ENCODE assay signal across 19 mouse cellular contexts in the genomic region with DNA sequence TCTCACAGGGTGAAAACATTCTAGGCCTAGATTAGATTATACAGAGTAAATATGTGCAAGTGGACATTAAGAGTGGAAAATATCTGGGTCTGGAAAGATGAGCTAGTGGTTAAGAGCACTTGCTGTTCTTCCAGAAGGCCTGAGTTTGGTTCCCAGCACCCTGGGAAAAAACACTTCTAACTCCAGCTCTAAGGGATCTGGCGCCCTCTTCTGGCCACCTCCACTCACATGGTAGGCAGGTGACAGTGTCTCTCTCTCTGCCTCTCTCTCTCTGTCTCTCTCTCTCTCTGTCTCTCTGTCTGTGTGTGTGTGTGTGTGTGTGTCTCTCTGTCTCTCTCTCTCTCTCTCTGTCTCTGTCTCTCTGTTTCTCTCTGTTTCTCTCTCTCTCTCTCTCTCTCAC. TPM values are rescaled to one million over a fixed set of nuclear protein-coding genes. Genes with fewer than 3 reads are reported as not detected.
A peak's percentile ranks its signal among the peaks of the same experiment; 100 is the strongest.
DNase-seq lines count a peak whose midpoint lies in the region; ATAC-seq and TF ChIP-seq lines count a peak whose summit lies in the region.
"Had no signal": no experiment of that assay in that cellular context is flagged by ENCODE, and none has a peak within 500 bp of the region (broad histone marks: within the 10 kb centered on the region; RNA-seq: fewer than 3 reads in every experiment).

No protein-coding gene starts in this region.

- H3K4me1 ChIP-seq in ES-E14 (ENCODE audit: control insufficient read depth in 2 of 2, insufficient read depth in 2 of 2, low read length in 2 of 2, poor library complexity in 1 of 2), result peaks cover 0 to 2% of the 10 kb centered on the region in 2 experiments; a peak in 1 of 4 replicates
- H3K4me1 ChIP-seq in forebrain, embryonic 11.5 days (replicated peaks; ENCODE audit: control insufficient read depth, insufficient read depth, low read length), result peaks cover 2% of the 10 kb centered on the region; the same call in 1 of the 2 replicates

- H3K27ac ChIP-seq in ES-E14 (ENCODE audit: insufficient read depth, low read depth, low read length, poor library complexity, severe bottlenecking), result no peak overlapping the region
- no peak overlapping the region for H3K27ac ChIP-seq in forebrain, embryonic 11.5 days (ENCODE audit: low read depth, low read length)
- H3K27ac ChIP-seq: heart, embryonic 13.5 days; hindbrain, embryonic 13.5 days; midbrain, embryonic 15.5 days; neural tube, embryonic 12.5 days had no signal

- H3K36me3 ChIP-seq in ES-E14 (ENCODE audit: control insufficient read depth, insufficient read depth, low read length, poor library complexity, severe bottlenecking), result no peaks in the 10 kb centered on the region
- no peaks in the 10 kb centered on the region for H3K36me3 ChIP-seq in splenic B cell, adult 2 months (ENCODE audit: control insufficient read depth, insufficient read depth, low read length, poor library complexity, severe bottlenecking)
- H3K36me3 ChIP-seq in forebrain, embryonic 11.5 days (ENCODE audit: control insufficient read depth, insufficient read depth, low read length), result no peaks in the 10 kb centered on the region
- H3K36me3 ChIP-seq: hindbrain, embryonic 13.5 days; midbrain, embryonic 15.5 days; neural tube, embryonic 12.5 days had no signal

- no peak for ATAC-seq in forebrain, embryonic 11.5 days (replicated peaks; ENCODE audit: low FRiP score)
- ATAC-seq: forebrain, embryonic 16.5 days; midbrain, embryonic 15.5 days had no signal

- WGBS in forebrain, embryonic 11.5 days, result 40% methylated on average over 1 of the region's 1 CpGs

- in situ Hi-C loops in ES-E14 (cut with MboI; ENCODE audit: low sequenced_read_pairs in 2 of 2, unreplicated experiment in 2 of 2), result no loop called here

- H3K9ac ChIP-seq in ES-E14 (ENCODE audit: insufficient read depth, low read depth, low read length, poor library complexity, severe bottlenecking), result no peak overlapping the region
- no peak overlapping the region for H3K9ac ChIP-seq in forebrain, embryonic 11.5 days (ENCODE audit: low read length)
- H3K9ac ChIP-seq: heart, embryonic 13.5 days; hindbrain, embryonic 13.5 days; midbrain, embryonic 15.5 days; neural tube, embryonic 12.5 days had no signal

- H3K4me3 ChIP-seq in ES-E14 (ENCODE audit: insufficient read depth in 1 of 2, low read depth in 1 of 2, low read length in 2 of 2, poor library complexity in 1 of 2, severe bottlenecking in 1 of 2), result no peak overlapping the region
- no peak overlapping the region for H3K4me3 ChIP-seq in forebrain, embryonic 11.5 days (ENCODE audit: low read depth, low read length)
- H3K4me3 ChIP-seq: heart, embryonic 13.5 days; hindbrain, embryonic 13.5 days; midbrain, embryonic 15.5 days; neural tube, embryonic 12.5 days had no signal

- H3K9me3 ChIP-seq in ES-E14 (ENCODE audit: control insufficient read depth, insufficient read depth, low read depth, low read length), result no peaks in the 10 kb centered on the region
- H3K9me3 ChIP-seq in forebrain, embryonic 11.5 days (ENCODE audit: control insufficient read depth, low read length), result no peaks in the 10 kb centered on the region
- H3K9me3 ChIP-seq: midbrain, embryonic 15.5 days; neural tube, embryonic 12.5 days had no signal

- H3K27me3 ChIP-seq in splenic B cell, adult 2 months (ENCODE audit: control insufficient read depth, insufficient read depth, low read length, poor library complexity, severe bottlenecking), result no peaks in the 10 kb centered on the region; the same call in 1 of the 2 replicates
- no peaks in the 10 kb centered on the region; the same call in 1 of the 2 replicates for H3K27me3 ChIP-seq in forebrain, embryonic 11.5 days (ENCODE audit: control insufficient read depth, insufficient read depth, low read length)
- H3K27me3 ChIP-seq: heart, embryonic 13.5 days; hindbrain, embryonic 13.5 days; midbrain, embryonic 15.5 days had no signal

- peak; percentile 38 for DNase-seq in kidney, postnatal 10 days
- DNase-seq in kidney, postnatal 25 days, result no peak
- DNase-seq in thymus, postnatal 14 days, result peak; percentile 29
- no peak for DNase-seq in thymus, postnatal 10 days (ENCODE audit: low spot score in 2 of 2)
- peak; percentile 35 for DNase-seq in ES-E14 (ENCODE audit: low read depth, low spot score)
- peak; percentile 44 for DNase-seq in splenic B cell, adult 2 months (ENCODE audit: low read depth, low spot score)
- DNase-seq in forebrain, embryonic 11.5 days (ENCODE audit: low spot score), result no peak
- no peak for DNase-seq in spleen, adult 12 weeks (ENCODE audit: low spot score)
- DNase-seq: gastrocnemius, postnatal 25 days; kidney, adult 8-10 months; layer of hippocampus, adult 9-11 months; lung, postnatal 14 days; right cerebral cortex, adult 18-20 months had no signal

- H3K4me2 ChIP-seq in forebrain, embryonic 11.5 days (ENCODE audit: low read depth, low read length, severe bottlenecking), result no peak overlapping the region
- H3K4me2 ChIP-seq: heart, embryonic 13.5 days; hindbrain, embryonic 13.5 days; midbrain, embryonic 15.5 days; neural tube, embryonic 12.5 days had no signal

TF ChIP-seq in ES-E14, 5 proteins besides CTCF, POLR2A, EP300 and RAD21:
- TF ChIP-seq HCFC1 (IDR thresholded peaks at IDR 0.05; ENCODE audit: borderline replicate concordance, insufficient read depth, low read length) (no peak), CHD2 (IDR thresholded peaks at IDR 0.05; ENCODE audit: low read depth, low read length) (no peak), MAFK (IDR thresholded peaks at IDR 0.05; ENCODE audit: insufficient read depth, low read depth, low read length) (no peak), ZC3H11A (IDR thresholded peaks at IDR 0.05; ENCODE audit: borderline replicate concordance, low read depth, low read length) (no peak), ZNF384 (IDR thresholded peaks at IDR 0.05; ENCODE audit: low read depth, low read length) (no peak)

RNA-seq across cellular contexts. Expression of a gene that starts 6.0 kb away (rescaled TPM):
- 4.4 and 5.1 TPM in 2 replicates for total RNA-seq in ES-E14 (2012; rRNA removed)
- 14.2 and 16.1 TPM in 2 replicates for polyA plus RNA-seq in forebrain, embryonic 11.5 days (2014; fragmentation: Nextera tagmentation; extraction: Ambion mirVana)

RNA-seq across cellular contexts. Expression of a gene that starts 39.7 kb away (rescaled TPM):
- 0.36 and 0.53 TPM in 2 replicates for total RNA-seq in ES-E14 (2012; rRNA removed)
- polyA plus RNA-seq in forebrain, embryonic 11.5 days (2014; fragmentation: Nextera tagmentation; extraction: Ambion mirVana), result 0.15 TPM in 1 of 2 replicates, not detected in the other
- total RNA-seq: adrenal gland, adult 18-20 months; gastrocnemius, postnatal 25 days had no signal
- polyA plus RNA-seq: forebrain, embryonic 16.5 days; hindbrain, embryonic 13.5 days had no signal

RNA-seq across cellular contexts. Expression of a gene that starts 43.7 kb away (rescaled TPM):
- total RNA-seq in ES-E14 (2012; rRNA removed), result 111 TPM in 2 replicates
- 143 and 148 TPM in 2 replicates for polyA plus RNA-seq in forebrain, embryonic 11.5 days (2014; fragmentation: Nextera tagmentation; extraction: Ambion mirVana)

Comparison
In these comparisons a context has a peak if more than half of its experiments do, and no peak if none do; other contexts are left out.
1. DNase-seq: peak in kidney, postnatal 10 days (single experiment), thymus, postnatal 14 days (single experiment), ES-E14 (single experiment) and splenic B cell, adult 2 months (single experiment); none in kidney, postnatal 25 days (0 of 2), thymus, postnatal 10 days (0 of 2), forebrain, embryonic 11.5 days (single experiment) and spleen, adult 12 weeks (single experiment).